Mouse (Mus musculus) G1E (cell line): ENCODE measurements around the gene Fer1l5.

Experiments used
- CTCF ChIP-seq: IDR thresholded peaks from 2 replicates; pipeline ENCODE4 v1.5.1; 2012; ENCODE audit warnings: low read depth, low read length, inconsistent platforms, mixed read lengths
- GATA2 ChIP-seq: IDR thresholded peaks from 2 replicates; pipeline ENCODE4 v1.6.1; 2012; ENCODE audit warnings: low read depth, low read length, inconsistent platforms, borderline replicate concordance
- POLR2AphosphoS5 ChIP-seq: IDR thresholded peaks from 2 replicates; pipeline ENCODE4 v1.6.1; 2012; ENCODE audit warnings: low read depth, low read length, inconsistent platforms; ENCODE audit not compliant: insufficient replicate concordance

- TF ChIP-seq CTCF (no peak), GATA2 (no peak), POLR2AphosphoS5 (no peak)
Observed at GRCm38 (mm10) chr1:36445508-36445907, 73.4 kb downstream of the Fer1l5 start.
